Mouse (Mus musculus) testis, postnatal 14 days (tissue): ENCODE data around the gene Sqor.

Experiments used
- DNase-seq: peaks from one replicate; pipeline ENCODE4 v3.0.0; 2021; ENCODE audit warnings: low spot score

Sqor gene

DNA sequence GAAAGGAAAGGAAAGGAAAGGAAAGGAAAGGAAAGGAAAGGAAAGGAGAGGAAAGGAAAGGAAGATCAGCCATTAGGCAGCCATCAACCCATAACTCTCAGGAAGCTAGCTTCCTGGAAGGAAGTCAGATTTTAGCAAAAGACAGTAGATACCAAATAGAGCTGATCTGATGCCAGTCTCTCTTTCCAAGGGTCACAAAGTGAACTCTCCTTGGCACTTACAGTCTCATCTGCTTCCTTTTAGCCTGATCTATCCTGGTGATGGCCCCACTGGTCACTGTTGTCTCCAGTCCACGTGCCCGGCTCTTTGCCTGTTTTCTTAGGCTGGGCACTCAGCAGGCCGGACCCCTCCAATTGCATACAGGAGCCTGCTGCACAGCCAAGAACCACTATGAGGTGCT, 19.7 kb downstream of the Sqor start:
- DNase-seq: no peak

DNA sequence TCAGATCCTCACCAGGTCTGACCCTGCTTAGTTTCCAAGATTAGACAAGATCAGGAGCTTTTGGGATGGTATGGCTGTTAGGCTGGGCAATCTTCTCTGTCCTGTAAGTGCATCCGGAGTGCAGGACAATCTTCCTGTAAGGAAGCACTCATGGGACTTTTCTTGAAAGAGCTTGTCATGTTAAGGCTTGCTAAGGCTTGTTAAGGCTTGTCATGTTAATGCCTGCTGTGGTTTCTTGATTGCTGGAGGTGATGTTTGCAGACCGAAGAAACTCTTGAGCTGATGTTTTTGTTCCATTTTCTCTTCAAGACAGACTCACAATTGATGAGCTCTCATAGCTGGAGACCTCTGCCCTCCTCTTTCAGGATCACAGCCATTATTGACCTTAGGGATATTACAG, 21.1 kb downstream of the Sqor start:
- DNase-seq: no peak

DNA sequence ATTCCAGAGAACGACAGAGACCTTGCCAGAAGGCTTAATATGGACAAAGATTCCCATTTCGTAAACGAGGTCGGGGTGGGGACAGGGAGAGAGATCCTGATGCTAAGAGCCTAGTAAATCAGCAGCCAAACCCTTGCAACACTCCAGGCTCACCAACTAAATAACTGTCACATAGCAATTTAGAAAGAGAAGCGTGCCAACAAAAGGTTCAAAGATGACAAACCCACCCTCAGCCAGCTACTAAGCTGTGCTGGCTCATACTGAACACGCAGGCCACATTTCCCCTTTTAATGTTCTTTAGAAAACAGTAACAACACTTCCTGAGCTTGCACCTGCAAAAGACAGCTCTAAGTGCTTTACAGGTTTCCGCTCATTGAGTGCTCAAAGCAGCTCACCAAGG, 24.3 kb downstream of the Sqor start:
- no peak for DNase-seq

DNA sequence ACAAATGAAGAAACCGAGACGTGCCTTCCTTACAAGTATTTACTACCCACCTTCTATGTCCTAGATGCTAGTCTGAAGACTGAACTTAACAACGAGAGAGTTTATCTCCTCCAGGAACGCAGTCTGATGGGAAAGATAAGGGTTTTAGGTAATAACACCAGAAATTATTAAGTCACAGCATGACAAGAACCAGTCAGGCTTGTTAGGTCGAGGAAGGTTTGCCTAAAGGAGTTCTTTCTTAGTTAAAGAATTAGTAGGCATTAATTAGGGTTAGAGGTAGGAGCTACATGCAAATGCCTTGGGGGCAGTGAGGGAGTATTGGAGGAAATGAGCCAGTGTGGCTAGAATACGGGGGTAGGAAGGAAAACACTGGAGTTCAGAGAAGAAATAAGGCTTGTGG, 24.7 kb downstream of the Sqor start:
- no peak for DNase-seq

DNA sequence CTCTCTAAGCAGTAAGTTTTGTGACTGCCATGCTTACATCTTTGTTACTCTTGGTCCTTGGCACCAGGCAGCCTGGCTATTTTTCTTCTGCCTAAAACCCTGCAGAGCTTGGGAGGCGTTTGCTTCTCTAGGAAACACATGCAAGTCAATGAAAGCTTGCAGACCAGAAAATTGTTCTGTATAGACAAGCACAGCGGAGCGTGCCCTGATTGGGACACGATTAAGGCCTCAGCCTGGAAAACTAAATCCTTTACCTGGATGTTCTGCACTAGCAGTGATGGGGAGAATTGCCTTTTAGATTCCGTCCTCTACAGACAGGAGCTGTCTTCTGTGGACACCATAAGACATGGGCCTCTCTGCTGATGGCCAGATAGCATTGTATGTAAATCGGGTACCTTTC, 39.4 kb downstream of the Sqor start:
- DNase-seq: no peak

DNA sequence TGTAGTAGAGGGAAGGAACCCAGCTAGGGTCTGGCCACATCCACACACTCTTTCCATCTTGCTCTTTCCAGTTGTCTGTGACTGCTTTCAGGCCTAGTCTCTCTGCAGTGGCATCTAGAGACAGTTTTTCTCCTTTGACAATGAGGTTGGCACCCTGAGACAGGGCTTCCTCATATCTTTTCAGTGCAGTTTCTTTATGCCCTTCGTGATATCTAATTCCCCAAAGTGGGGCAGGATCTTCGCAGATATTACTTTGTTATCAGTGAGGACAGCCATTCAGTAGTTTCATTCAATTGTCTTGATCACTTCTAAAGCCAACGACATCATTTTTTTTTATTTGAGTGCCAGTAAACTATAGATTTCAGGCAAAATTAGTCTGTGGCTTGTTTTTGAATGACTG, 41.0 kb downstream of the Sqor start:
- DNase-seq: no peak

DNA sequence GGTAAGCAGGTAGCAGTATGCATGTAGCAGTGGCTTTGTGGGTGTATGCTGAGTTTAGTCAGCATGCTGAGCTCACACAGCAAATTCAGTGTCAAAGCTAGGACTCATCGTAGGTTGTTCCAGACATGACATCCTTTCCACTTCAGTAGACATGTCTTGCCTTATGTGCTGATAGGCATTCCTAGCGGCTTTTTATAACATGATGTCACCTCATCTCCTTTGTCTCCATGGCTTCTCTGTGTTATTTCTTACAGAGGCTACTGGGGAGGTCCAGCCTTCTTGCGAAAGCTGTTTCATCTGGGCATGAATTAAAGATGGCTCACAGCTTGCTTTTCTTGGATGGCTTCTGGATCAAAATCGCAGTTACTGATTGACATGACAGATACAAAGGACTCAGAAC, 44.0 kb downstream of the Sqor start:
- DNase-seq: no peak

DNA sequence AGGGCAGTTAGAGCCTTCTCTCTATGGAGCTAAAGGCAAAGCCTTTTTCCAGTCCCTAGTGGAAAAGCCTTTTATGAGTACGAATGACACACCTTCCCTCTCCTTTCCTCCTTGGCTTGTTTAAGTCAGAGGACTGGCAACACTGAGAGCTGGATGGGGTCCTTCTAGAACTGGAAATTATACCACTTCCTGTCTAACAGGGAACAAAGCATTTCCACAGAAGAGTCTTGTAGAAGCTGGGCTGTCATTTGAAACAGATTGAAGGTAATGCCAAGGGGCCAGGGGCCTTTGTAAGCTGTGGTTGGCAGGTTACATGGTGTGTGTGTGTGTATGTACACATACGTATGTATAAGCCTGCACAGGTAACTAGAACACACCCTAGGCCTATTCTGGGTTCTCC, 51.9 kb downstream of the Sqor start:
- no peak for DNase-seq

DNA sequence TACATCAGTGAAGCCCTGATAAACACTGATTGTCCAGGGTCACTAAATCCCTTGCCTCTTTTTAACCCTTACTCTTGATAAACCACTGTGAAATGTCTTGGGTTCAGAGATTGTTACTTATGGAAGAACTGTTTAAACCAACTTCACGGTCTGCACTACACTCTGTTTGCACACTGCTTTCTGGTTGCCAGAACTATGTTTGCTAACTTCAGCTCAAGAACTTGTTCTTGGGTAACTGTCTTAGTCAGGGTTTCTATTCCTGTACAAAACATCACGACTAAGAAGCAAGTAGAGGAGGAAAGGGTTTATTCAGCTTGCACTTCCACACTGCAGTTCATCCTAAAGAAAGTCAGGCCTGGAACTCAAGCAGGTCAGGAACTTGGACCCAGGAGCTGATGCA, 56.2 kb downstream of the Sqor start:
- DNase-seq: no peak

DNA sequence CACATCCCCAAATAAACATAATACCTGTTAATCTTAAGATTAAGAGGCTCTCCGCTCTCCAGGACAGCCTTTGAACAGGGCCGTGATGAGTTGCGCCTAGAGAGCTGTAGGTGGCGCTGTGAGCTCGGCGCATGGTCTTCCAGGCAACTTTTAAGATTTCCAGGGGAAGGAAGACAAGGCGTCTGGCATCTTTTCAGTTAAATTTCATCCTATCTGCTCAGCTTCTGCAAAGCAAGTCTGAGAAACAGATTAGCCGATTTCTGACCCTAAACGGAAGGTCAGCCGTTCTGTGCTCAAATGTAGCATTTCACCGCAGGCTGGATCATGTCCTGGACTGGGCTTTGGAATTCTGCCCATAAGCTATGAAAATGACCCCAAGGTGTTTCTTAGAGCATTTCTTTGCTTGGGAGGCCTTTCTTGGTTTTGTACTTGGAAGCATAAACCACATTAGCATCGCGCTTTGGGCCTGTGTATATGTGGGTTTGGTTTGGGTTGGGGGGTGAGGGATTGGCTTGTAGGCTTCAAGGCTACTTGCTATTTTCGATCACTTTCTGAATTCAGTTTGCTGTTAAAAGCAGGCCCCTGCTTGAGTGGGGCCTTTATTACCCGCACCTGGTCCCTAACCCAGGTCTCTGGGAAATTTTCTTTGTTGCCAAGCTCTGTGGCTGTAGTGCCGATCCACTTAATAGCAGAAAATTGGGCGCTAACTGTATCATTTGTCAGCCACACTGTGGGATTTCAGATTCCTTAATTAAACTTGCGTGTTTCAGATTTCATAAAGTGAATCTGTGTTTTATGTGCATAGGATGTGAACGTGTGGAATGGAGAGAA, 60.6 kb downstream of the Sqor start:
- DNase-seq: peak; percentile 17

DNA sequence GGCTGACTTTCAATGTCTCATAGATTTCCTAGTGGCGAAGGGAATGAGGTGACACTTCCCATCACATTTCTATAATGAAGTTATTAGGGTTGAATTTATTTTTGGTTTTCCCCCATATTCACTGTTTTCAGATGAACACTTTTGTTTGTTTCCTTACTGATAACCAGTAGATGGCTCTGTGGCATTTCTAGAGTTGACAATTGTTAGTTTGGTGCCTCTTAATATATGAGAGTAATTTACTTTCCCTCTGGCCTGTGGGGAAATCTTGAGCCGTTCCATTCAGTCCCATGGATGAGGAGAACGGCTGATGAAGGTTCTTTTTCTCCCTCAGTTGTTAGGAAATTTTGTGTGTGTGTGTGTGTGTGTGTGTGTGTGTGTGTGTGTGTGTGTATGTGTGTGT, 61.3 kb downstream of the Sqor start:
- no peak for DNase-seq

DNA sequence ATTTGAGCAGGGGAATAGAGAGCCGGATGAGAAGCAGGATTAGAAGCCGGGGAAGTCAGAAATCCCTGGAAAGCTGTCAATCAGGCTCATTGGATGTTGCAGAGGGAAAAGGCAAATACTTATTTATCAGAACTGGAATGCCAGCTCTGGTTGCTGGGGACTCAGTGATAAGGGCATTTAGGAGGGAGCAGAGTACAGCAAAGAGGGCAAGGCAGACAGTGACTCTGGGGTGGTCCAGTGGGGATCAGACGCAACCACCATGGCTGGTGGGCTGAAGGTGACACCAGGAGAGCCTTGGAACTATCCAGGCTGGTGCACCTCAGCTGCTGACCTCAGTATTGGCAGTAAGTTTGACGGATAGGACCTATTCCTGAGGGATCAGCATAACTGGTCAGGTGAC, 89.6 kb downstream of the Sqor start:
- no peak for DNase-seq

DNA sequence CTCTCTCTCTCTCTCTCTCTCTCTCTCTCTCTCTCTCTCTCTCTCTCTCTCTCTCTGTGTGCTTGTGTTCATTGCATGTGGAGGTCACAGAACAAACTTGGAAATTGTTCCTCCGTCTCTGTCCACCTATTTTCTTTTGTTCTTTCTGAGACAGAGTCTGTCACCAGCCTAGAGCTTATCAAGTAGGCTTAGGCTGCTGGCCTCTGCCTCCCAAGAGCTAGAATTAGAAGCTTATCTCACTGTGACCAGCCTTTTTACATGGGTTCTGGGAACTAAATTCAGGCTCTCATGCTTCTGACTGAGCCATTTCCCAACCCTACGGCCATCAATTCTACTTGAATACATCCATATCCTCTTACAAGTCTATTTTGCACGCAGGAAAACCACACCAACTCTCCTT, 90.3 kb downstream of the Sqor start:
- no peak for DNase-seq
